Mouse (Mus musculus) ES-Bruce4 (cell line): ENCODE data around the gene Rit1. TPM values are rescaled to one million over a fixed set of nuclear protein-coding genes. Genes with fewer than 3 reads are reported as not detected.

ENCODE experiments used
- H3K27ac ChIP-seq: 2 replicates; pipeline ENCODE4 v1.5.1; 2012; ENCODE audit warnings: low read length, inconsistent platforms; ENCODE audit not compliant: insufficient read depth
- H3K27me3 ChIP-seq: 2 replicates; pipeline ENCODE4 v1.6.1; 2012; ENCODE audit warnings: mild to moderate bottlenecking, low read length, inconsistent platforms; ENCODE audit not compliant: control insufficient read depth, poor library complexity, insufficient read depth, severe bottlenecking
- H3K36me3 ChIP-seq: 2 replicates; pipeline ENCODE4 v1.6.1; 2012; ENCODE audit warnings: inconsistent platforms, mild to moderate bottlenecking, low read length, moderate library complexity; ENCODE audit not compliant: control insufficient read depth, poor library complexity, insufficient read depth, severe bottlenecking
- H3K4me1 ChIP-seq: one replicate; pipeline ENCODE4 v1.8.1; 2011; ENCODE audit warnings: low read length; ENCODE audit not compliant: control insufficient read depth, insufficient read depth
- H3K4me3 ChIP-seq: 2 replicates; pipeline ENCODE4 v1.5.1; 2011; ENCODE audit warnings: low read depth, mild to moderate bottlenecking, low read length
- H3K9ac ChIP-seq: 2 replicates; pipeline ENCODE4 v1.6.1; 2012; ENCODE audit warnings: low read depth, mild to moderate bottlenecking, inconsistent platforms; ENCODE audit not compliant: poor library complexity, severe bottlenecking
- H3K9me3 ChIP-seq: replicated peaks from 2 replicates; pipeline ENCODE4 v1.6.1; 2012; ENCODE audit warnings: mild to moderate bottlenecking, low read length, inconsistent platforms; ENCODE audit not compliant: control insufficient read depth, poor library complexity, insufficient read depth, severe bottlenecking
- CTCF ChIP-seq: IDR thresholded peaks from one replicate; pipeline ENCODE4 v1.8.1; 2011; ENCODE audit warnings: low read depth, low read length
- EP300 ChIP-seq: IDR thresholded peaks from 2 replicates; pipeline ENCODE4 v1.6.1; 2011; ENCODE audit warnings: low read depth, low read length; ENCODE audit not compliant: insufficient read depth
- POLR2A ChIP-seq: IDR thresholded peaks from one replicate; pipeline ENCODE4 v1.8.1; 2011; ENCODE audit warnings: low read length; ENCODE audit not compliant: insufficient read depth
- polyA plus RNA-seq: library from polyadenylated mRNA; stranded (reverse); fragments of >200 nt; gene quantifications from 2 replicates; pipeline ENCODE4 v1.2.4, GENCODE M21; 2011; ENCODE audit warnings: low read depth; ENCODE audit not compliant: missing spikeins, insufficient read depth, insufficient read length

The Rit1 gene
- polyA plus RNA-seq, 1 experiment: 10.4 TPM

DNA sequence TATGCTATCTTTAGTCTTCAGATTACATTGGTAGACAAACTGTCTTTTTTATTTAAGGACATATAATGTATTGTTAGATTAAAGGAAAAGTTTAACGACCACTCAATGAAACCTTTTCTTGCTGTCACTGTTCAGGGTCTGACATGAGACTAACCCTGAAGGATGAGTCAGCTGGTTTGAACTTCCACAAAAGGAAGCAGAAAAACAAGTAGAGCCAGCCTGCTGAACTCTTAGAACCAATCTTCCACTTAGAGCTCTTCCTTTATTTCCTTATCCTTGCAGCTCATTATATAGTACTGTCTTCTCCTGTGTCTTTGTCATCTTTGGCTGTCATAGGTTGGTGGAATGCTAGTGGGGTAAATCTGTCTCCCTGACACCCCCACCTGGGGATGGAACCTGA lies 1.2 kb downstream of the Rit1 start:
- H3K4me3 ChIP-seq: no peak overlapping the region
- TF ChIP-seq EP300: no peak
- TF ChIP-seq CTCF: no peak
- TF ChIP-seq POLR2A: no peak
- H3K27me3 ChIP-seq: no peaks in the 10 kb centered on the region
- H3K9ac ChIP-seq: no peak overlapping the region
- no peaks in the 10 kb centered on the region for H3K9me3 ChIP-seq
- no peak overlapping the region for H3K27ac ChIP-seq
- H3K4me1 ChIP-seq: no peaks in the 10 kb centered on the region
- H3K36me3 ChIP-seq: peaks cover 14% of the 10 kb centered on the region

DNA sequence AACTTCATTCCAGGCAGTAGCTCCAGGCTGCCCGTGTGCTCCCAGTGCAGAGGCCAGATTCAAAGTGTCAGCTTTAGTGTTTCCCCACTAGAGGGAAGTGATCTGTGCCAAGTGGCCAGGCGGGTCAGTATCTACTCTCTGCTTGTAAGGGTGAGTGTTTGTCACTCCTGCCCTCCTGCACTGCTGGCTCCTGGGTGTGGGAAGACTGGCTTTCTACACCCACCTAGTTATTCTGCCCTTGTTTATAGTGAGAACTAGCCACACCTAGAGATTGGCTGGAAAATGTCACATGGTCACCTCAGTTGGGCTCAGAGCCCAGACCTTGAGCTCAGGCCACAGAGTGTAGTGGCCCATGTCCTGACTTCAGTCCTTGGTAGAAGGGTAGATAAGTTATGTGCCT lies 2.5 kb downstream of the Rit1 start:
- no peak for TF ChIP-seq EP300
- no peak for TF ChIP-seq CTCF
- no peak for TF ChIP-seq POLR2A
- Histone ChIP-seq H3K4me3 (no peak overlapping the region), H3K4me1 (no peaks in the 10 kb centered on the region), H3K36me3 (peaks cover 2% of the 10 kb centered on the region; the same call in 1 of the 2 replicates), H3K27ac (no peak overlapping the region), H3K9me3 (no peaks in the 10 kb centered on the region), H3K27me3 (no peaks in the 10 kb centered on the region), H3K9ac (no peak overlapping the region)

- Histone ChIP-seq H3K27ac (no peak overlapping the region), H3K4me3 (no peak overlapping the region), H3K27me3 (no peaks in the 10 kb centered on the region), H3K9me3 (no peaks in the 10 kb centered on the region), H3K36me3 (no peaks in the 10 kb centered on the region), H3K9ac (no peak overlapping the region), H3K4me1 (no peaks in the 10 kb centered on the region)
- no peak for TF ChIP-seq EP300
- TF ChIP-seq POLR2A: no peak
- TF ChIP-seq CTCF: no peak
These were observed 19.9 kb downstream of the Rit1 start for GRCm38 (mm10) chr3:88736556-88736955.

DNA sequence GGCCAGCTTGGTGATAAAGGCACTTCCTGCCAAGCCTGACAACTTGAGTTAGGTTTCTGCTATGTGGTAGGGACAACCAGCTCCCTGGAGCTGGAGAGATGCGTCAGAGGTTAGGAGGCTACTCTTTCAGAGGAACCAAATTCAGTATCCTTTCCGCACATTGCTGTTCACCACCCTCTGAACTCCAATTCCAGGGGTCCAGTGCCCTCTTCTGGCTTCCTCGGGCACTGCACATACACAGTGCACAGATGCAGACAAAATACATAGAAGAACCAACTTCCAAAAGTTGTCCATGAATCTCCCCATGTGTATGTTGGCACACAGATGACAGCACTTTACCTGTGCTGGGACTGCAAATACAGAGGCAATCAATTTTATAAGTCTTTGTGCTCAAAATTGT lies 22.0 kb downstream of the Rit1 start:
- Histone ChIP-seq H3K4me1 (no peaks in the 10 kb centered on the region), H3K9ac (no peak overlapping the region), H3K4me3 (no peak overlapping the region), H3K9me3 (no peaks in the 10 kb centered on the region), H3K27me3 (no peaks in the 10 kb centered on the region), H3K27ac (no peak overlapping the region), H3K36me3 (no peaks in the 10 kb centered on the region)
- no peak for TF ChIP-seq POLR2A
- peak; percentile 81 for TF ChIP-seq CTCF
- no peak for TF ChIP-seq EP300

- no peaks in the 10 kb centered on the region for H3K36me3 ChIP-seq
These were observed 23.5 kb downstream of the Rit1 start for GRCm38 (mm10) chr3:88740147-88740546.

GRCm38 (mm10) chr3:88745534-88745933 lies 28.9 kb downstream of the Rit1 start:
- TF ChIP-seq CTCF: no peak
- TF ChIP-seq POLR2A: no peak
- no peak for TF ChIP-seq EP300
- Histone ChIP-seq H3K9me3 (peaks cover 4% of the 10 kb centered on the region; the same call in 1 of the 2 replicates), H3K4me3 (no peak overlapping the region), H3K27me3 (no peaks in the 10 kb centered on the region), H3K4me1 (peaks cover 2% of the 10 kb centered on the region), H3K27ac (no peak overlapping the region), H3K9ac (no peak overlapping the region), H3K36me3 (0 out of 2 replicates have a peak, but pooled peaks cover 3% of the 10 kb centered on the region)

More at GRCm38 (mm10) chr3:88740147-88740546, 23.5 kb downstream of the Rit1 start:
- Histone ChIP-seq H3K9me3 (peaks cover 4% of the 10 kb centered on the region; the same call in 1 of the 2 replicates), H3K27me3 (no peaks in the 10 kb centered on the region), H3K4me1 (no peaks in the 10 kb centered on the region), H3K9ac (no peak overlapping the region), H3K4me3 (no peak overlapping the region), H3K27ac (no peak overlapping the region)
- TF ChIP-seq POLR2A (no peak), EP300 (no peak), CTCF (no peak)
